Mouse (Mus musculus) stomach, embryonic 16.5 days (tissue): ENCODE results near the gene Cdk18. TPM values are rescaled to one million over a fixed set of nuclear protein-coding genes. Genes with fewer than 3 reads are reported as not detected.

Experiments used
- ATAC-seq: fragments of 200-750 bp; cut with Nextera tagmentation; 2 replicates; pipeline ENCODE4 v1.8.0; 2017; ENCODE audit warnings: moderate number of reproducible peaks, moderate TSS enrichment; ENCODE audit not compliant: insufficient read depth, low FRiP score
- H3K27ac ChIP-seq: fragments of 300-500 bp; sonication (generic); 2 replicates; pipeline ENCODE4 v1.5.1; 2014; ENCODE audit warnings: low read length
- H3K27me3 ChIP-seq: fragments of 300-500 bp; sonication (generic); 2 replicates; pipeline ENCODE4 v1.6.1; 2014; ENCODE audit warnings: low read length, control low read depth, mixed read lengths; ENCODE audit not compliant: control insufficient read depth, insufficient read depth
- H3K36me3 ChIP-seq: fragments of 300-500 bp; sonication (generic); 2 replicates; pipeline ENCODE4 v1.6.1; 2014; ENCODE audit warnings: low read length; ENCODE audit not compliant: control insufficient read depth, insufficient read depth
- H3K4me1 ChIP-seq: fragments of 300-500 bp; sonication (generic); 2 replicates; pipeline ENCODE4 v1.6.1; 2014; ENCODE audit warnings: low read length, control low read depth, mixed read lengths; ENCODE audit not compliant: control insufficient read depth, insufficient read depth
- H3K4me2 ChIP-seq: fragments of 300-500 bp; sonication (generic); 2 replicates; pipeline ENCODE4 v1.6.1; 2014; ENCODE audit warnings: low read depth, low read length, mixed read lengths
- H3K4me3 ChIP-seq: fragments of 300-500 bp; sonication (generic); replicated peaks from 2 replicates; pipeline ENCODE4 v1.5.1; 2014; ENCODE audit warnings: mild to moderate bottlenecking, low read length
- H3K9ac ChIP-seq: fragments of 300-500 bp; sonication (generic); 2 replicates; pipeline ENCODE4 v1.6.1; 2014; ENCODE audit warnings: low read length
- H3K9me3 ChIP-seq: fragments of 300-500 bp; sonication (generic); replicated peaks from 2 replicates; pipeline ENCODE4 v1.6.1; 2016; ENCODE audit warnings: low read length, control low read depth; ENCODE audit not compliant: control insufficient read depth
- WGBS: fragments of 180-500 bp; shearing (Covaris S2); extraction: QIAGEN DNeasy Blood & Tissue Kit; methylation state at CpG from one replicate; pipeline ENCODE4 v1.1.7; 2014; 5-methylcytosine and 5-hydroxymethylcytosine counted together
- polyA plus RNA-seq: library from polyadenylated mRNA; unstranded; fragments of >200 nt; fragmentation: Nextera tagmentation; extraction: Ambion mirVana; gene quantifications from 2 replicates; pipeline ENCODE4 v1.2.1, GENCODE M21; 2015

Gene Cdk18
- polyA plus RNA-seq, 1 experiment from 2014 or later: 6.9 TPM

DNA sequence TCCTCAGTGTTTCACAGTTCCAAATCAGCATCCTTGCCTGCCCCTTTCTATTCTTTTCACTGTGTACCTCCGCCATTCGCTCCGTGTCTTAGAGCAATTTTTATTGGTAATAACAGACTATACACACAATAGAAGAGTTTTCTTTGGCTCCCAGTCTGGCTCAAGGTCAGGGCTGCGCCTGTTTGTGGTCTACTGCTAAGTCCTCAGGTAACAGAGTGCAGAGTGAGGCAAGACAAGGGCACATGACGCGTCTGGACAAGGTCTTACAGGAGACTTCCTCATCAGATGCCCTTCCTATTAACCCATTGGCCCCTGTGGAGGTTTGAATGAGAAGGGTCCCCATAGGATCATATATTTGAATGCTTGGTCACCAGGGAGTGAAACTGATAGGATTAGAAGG, 49.7 kb downstream of the Cdk18 start:
- no peak overlapping the region for H3K4me2 ChIP-seq
- no peaks in the 10 kb centered on the region for H3K36me3 ChIP-seq
- WGBS: 70% methylated on average over 6 of the region's 6 CpGs
- H3K9ac ChIP-seq: no peak overlapping the region
- H3K4me1 ChIP-seq: 0 out of 2 replicates have a peak, but pooled peaks cover 2% of the 10 kb centered on the region
- no peak overlapping the region for H3K27ac ChIP-seq
- no peak for ATAC-seq
- H3K9me3 ChIP-seq: no peaks in the 10 kb centered on the region
- H3K4me3 ChIP-seq: no peak overlapping the region
- no peaks in the 10 kb centered on the region for H3K27me3 ChIP-seq

- H3K27me3 ChIP-seq: no peaks in the 10 kb centered on the region
- no peak overlapping the region for H3K4me3 ChIP-seq
- H3K4me1 ChIP-seq: 0 out of 2 replicates have a peak, but pooled peaks cover 2% of the 10 kb centered on the region
- ATAC-seq: no peak
- no peaks in the 10 kb centered on the region for H3K9me3 ChIP-seq
- 85% methylated on average over 5 of the region's 5 CpGs for WGBS
- no peak overlapping the region for H3K27ac ChIP-seq
- H3K9ac ChIP-seq: no peak overlapping the region
- H3K36me3 ChIP-seq: no peaks in the 10 kb centered on the region
- H3K4me2 ChIP-seq: no peak overlapping the region
These were observed 51.3 kb downstream of the Cdk18 start for GRCm38 (mm10) chr1:132088181-132088671.

DNA sequence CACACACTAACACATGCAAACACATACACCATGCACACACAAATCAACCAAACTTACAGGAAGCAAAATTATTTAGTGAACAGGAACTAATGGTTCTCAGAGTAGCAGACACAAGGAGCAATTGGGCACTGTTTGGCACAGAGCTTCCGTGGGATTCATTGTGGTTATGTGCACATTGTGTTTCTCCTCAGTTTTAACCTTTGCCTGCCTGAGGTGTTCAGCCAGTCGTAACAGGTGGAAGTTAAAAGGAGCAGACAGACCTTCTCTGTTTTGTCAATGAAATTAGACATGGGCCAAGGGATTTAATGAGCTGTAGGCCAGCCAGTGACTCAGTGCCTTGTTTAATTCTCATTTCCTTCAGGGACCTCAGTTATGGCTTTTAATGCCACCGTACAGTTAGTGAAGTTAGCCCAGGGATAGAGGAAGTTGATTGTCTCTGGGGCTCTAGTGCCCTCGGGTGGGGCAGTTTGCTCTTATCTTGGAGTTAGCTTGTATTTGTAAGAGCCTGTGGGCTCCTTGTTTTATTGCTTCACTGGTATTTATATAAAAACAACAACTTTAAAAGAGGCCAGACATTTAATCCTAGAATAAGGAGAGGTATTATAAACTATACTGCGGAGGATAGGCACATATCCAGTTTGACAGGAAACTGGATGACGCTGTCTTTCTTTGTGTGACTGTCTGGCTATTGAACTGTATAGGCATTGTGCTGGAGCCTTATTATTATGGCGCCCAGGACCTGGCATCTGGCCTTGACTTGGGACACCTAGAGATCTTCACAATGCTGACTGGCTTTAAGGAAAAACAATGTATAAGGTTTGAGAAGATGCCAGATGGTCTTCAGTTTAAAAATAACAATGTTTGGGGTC, 54.1 kb downstream of the Cdk18 start:
- no peak overlapping the region for H3K9ac ChIP-seq
- no peak overlapping the region for H3K4me3 ChIP-seq
- H3K9me3 ChIP-seq: no peaks in the 10 kb centered on the region
- ATAC-seq: no peak
- 56% methylated on average over 7 of the region's 7 CpGs for WGBS
- 0 out of 2 replicates have a peak, but pooled peaks cover 2% of the 10 kb centered on the region for H3K4me1 ChIP-seq
- no peak overlapping the region for H3K4me2 ChIP-seq
- H3K27ac ChIP-seq: no peak overlapping the region
- no peaks in the 10 kb centered on the region for H3K36me3 ChIP-seq
- no peaks in the 10 kb centered on the region for H3K27me3 ChIP-seq

DNA sequence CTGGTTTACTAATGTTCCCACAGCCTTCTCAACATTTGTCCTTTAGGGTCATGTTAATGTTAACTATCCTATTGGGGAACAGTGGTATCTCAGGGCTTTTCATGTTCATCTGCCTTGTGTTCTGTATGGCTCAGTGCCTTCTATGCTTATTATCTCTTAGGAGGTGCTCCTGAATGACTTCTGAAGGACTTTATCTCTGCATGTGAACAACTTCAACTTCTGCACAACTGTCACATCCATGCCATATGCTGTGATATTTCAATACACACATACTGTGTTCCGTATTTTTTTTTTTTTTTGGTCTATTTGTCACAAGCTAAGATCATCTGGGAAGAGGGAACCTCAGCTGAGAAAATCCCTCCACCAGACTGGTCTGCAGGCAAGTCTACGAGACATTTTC, 61.1 kb downstream of the Cdk18 start:
- Histone ChIP-seq H3K27ac (no peak overlapping the region), H3K4me1 (no peaks in the 10 kb centered on the region), H3K27me3 (no peaks in the 10 kb centered on the region), H3K9ac (no peak overlapping the region), H3K9me3 (no peaks in the 10 kb centered on the region), H3K4me2 (no peak overlapping the region), H3K4me3 (no peak overlapping the region), H3K36me3 (no peaks in the 10 kb centered on the region)
- no peak for ATAC-seq
- 83% methylated on average over 2 of the region's 2 CpGs for WGBS

DNA sequence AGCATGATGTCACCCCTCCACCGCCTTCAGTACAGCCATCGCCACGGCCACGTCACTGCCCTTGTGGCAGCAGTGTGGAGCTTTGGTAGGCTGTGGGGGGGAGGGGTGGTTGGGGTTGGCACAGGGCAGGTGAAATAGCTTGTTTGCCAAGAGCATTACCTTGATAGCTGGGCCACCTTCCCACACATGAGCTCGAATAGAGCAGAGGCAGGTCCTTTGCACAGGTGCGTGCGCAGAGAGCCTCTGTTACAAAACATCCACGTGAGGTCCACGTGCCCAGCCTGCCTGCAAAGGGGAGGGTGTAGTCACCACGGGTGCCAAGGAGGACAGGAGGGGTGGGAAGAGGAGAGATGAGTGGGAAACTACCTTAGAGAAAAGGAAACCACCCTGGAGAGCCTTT, 63.9 kb downstream of the Cdk18 start:
- no peak overlapping the region for H3K27ac ChIP-seq
- H3K4me1 ChIP-seq: no peaks in the 10 kb centered on the region
- WGBS: 70% methylated on average over 10 of the region's 10 CpGs
- H3K9me3 ChIP-seq: no peaks in the 10 kb centered on the region
- no peak overlapping the region for H3K4me3 ChIP-seq
- ATAC-seq: peak; percentile 58; the same call in 1 of the 2 replicates
- no peaks in the 10 kb centered on the region for H3K36me3 ChIP-seq
- no peaks in the 10 kb centered on the region for H3K27me3 ChIP-seq
- no peak overlapping the region for H3K4me2 ChIP-seq
- H3K9ac ChIP-seq: no peak overlapping the region

DNA sequence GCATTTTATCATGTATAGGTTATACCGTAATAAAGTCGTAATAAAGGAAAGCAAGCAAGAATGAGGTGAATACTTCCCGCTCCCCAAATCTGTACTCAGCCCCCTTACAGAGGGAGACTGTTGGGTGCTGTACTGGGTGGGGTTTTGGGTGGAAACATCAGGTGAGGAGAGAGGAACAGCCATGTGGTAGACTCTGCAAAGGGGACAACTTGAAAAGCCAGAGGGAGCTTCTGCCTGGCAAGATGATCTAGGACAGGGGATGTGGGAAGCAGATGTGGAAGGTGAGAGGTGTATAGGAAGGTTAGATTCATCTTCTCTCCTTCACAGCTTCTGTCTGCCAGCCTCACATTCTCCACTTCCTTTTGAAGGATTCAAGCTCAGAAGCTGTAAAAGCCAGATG, 68.8 kb downstream of the Cdk18 start:
- Histone ChIP-seq H3K4me2 (no peak overlapping the region), H3K36me3 (no peaks in the 10 kb centered on the region), H3K27ac (no peak overlapping the region), H3K27me3 (peaks cover 14% of the 10 kb centered on the region), H3K9me3 (no peaks in the 10 kb centered on the region), H3K4me1 (peaks cover 7% of the 10 kb centered on the region), H3K9ac (no peak overlapping the region), H3K4me3 (no peak overlapping the region)
- no peak for ATAC-seq
- WGBS: 75% methylated on average over 3 of the region's 3 CpGs

DNA sequence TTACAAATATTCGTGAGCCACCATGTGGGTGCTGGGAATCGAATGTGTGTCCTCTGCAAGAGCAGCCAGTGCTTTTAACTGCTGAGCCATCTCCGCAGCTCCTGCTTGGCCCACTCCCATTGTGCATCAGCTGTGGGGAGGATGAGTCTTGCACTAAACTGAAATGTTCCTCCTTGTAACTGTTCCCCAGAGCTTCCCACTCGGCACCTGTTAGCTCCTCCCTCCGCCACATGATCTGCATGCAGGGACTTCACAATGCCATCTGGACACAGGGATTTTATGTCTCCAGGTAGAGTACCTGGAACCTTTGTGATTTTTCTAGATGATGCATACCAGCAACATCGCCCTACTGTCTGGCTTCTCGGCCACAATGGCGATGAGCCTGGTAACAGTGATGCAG, 70.0 kb downstream of the Cdk18 start:
- Histone ChIP-seq H3K4me1 (peaks cover 7% of the 10 kb centered on the region), H3K36me3 (no peaks in the 10 kb centered on the region), H3K9ac (no peak overlapping the region), H3K9me3 (no peaks in the 10 kb centered on the region), H3K27me3 (peaks cover 14% of the 10 kb centered on the region), H3K4me2 (no peak overlapping the region), H3K27ac (no peak overlapping the region), H3K4me3 (no peak overlapping the region)
- WGBS: 90% methylated on average over 8 of the region's 8 CpGs
- ATAC-seq: no peak

DNA sequence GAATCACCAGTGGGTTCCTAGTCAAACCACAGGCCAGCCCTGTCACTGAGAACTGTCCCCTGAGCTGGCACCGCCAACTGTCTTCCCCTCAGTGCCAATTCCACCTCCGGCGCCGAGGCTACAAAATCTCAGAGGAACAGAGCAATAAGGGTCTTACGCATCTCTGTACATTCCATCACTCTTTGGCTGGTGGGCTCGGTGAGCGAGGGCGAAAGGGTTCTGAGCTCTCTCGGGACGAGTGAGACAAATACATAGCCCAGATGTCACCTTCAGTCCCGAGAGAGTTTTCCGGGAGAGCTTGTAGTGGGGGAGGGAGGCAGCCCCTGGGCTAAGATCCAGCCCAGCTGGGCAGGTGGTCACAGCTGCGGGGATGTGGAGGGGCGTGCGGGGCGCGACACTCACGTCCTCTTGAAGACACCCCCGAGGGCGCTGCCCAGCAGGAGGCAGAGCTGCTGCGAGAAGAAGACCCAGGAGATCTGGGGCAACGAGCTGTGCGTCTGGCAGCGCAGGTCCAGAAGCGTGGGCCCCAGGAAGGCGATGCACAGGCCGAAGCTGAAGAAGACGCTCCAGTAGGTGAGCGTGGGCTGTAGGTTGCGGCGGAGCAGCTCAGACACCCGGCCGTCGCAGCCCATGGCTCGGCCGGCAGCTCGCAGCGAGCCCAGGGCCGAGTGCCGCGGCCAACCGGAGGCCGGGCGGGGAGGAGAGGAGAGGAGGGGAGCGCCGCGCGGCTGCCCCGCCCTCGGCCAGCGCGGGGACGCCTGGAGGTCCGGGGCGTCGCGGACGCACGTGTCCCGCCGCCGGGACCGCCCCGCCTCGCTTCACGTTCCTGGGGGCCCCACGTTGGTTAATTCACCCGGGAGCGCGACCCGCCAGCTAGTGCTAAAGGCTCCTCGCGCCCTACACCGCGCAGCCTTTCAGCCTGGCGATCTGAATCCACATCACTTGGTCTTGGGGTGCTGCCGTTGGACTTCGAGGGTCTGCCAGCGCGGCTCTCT, 71.9 kb downstream of the Cdk18 start, which contains the start of gene Mfsd4a:
Gene Mfsd4a (minus strand): TSS at position 802 of the 995 bp plus-strand sequence.
- no peaks in the 10 kb centered on the region for H3K36me3 ChIP-seq
- peak within 1 kb of the TSS; percentile 84 for H3K4me2 ChIP-seq
- peaks cover 7% of the 10 kb centered on the region for H3K4me1 ChIP-seq
- H3K27ac ChIP-seq: no peak within 1 kb of the TSS
- H3K9ac ChIP-seq: peak within 1 kb of the TSS; percentile 66
- peak within 1 kb of the TSS; percentile 46 for H3K4me3 ChIP-seq
- 2% methylated on average over 74 of the region's 80 CpGs for WGBS
- ATAC-seq: peak; percentile 82
- H3K9me3 ChIP-seq: no peaks in the 10 kb centered on the region
- peaks cover 14% of the 10 kb centered on the region for H3K27me3 ChIP-seq
